Mouse (Mus musculus): ENCODE results near the gene Slc25a13.
A peak's percentile ranks its signal among the peaks of the same experiment; 100 is the strongest.

Gene Slc25a13

GRCm38 (mm10) chr6:6167339-6168126, 49.4 kb downstream of the Slc25a13 start:
- no peak for DNase-seq

- no peak for DNase-seq
Measured at GRCm38 (mm10) chr6:6162993-6163623, 53.9 kb downstream of the Slc25a13 start.

- DNase-seq = peak; percentile 16 to 40
Measured at GRCm38 (mm10) chr6:6162146-6162545, 54.8 kb downstream of the Slc25a13 start.

DNA sequence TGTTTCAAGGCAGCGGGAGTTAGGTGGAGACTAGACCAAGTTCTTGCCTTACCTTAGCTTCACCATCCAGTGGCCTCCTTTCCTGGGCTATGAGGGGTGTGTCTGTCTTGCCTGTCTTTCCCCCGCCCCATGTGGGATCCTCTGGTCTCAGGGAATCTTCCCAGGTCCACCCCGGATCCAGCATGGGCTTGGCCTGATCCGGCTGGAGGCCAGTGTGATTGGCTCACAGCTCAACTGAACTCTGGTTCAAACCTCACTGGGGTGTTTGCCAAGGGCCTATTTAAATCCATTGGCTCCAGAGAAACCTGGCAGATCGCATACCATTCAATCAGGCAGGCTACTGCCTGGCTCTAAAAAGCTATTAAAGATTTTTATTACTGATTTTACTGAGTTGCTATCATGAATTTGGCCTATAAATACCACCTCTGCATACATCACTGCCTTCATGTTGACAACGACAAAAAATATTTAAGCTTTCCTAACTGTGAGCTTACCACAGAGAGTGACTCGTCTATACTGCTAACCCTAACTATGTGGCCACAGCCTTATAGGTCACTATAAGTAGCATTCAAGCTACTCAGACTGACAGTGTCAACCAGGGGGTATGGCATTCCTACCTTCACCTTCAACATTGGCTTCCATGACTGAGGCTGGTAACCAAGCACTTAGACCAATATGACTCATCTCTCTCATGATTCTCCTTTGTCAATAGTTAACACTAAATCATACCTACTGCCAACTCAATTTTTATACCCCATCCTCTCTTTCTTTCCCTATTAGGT, 56.1 kb downstream of the Slc25a13 start:
- DNase-seq = peak in 1 of 2 experiments; percentile 31

DNA sequence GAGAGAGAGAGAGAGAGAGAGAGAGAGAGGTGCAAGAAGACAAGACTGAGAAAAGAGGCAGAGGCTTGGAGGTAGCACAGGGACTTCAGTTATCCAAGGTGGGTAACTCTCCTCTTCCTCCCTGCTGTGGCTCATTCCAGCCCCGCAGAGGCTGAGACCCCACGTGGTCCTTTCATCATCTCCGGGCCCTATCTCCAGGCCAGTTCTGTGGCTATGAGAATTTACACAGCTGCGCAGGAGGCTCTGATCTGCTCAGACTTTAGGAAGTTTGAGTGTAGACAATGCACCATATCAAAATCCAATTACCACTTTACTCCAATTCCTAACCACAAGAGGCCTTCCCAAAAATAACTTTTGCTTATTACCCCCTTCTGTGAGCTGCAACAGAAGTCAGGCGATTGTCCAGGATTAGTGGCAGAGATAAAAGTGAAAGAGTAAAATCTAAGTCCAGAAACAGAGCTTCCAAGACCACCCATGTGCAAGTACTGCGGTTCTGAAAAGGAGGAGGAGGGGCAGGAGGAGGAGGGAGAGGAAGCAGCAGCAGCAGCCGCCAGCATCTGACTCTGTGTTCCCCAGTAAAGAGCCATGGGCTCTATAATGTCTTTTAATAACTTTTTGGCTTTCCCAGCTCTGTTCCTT, 57.6 kb downstream of the Slc25a13 start:
- no peak for DNase-seq

GRCm38 (mm10) chr6:6153426-6153825, 63.5 kb downstream of the Slc25a13 start:
- no peak for DNase-seq

DNA sequence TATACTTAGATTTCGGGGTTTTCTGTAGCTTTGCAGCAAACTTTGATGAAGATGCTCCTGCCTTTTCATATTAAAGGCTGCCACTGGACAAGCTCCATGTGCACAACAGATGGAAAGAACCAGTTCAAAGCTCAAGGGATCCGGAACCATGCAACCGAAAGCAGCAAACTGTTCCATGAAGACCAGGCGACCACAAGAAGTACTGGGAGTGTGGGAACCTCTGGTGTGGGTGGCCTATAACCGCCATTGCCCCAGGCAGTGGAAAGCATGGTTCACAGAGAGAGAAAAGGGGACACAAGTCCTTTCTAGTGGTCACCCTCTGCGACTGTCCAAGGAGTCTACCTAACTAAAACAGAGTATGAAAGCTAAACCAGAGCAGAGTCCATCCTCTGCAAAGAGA, 66.2 kb downstream of the Slc25a13 start:
- DNase-seq = no peak

GRCm38 (mm10) chr6:6149751-6150150, 67.2 kb downstream of the Slc25a13 start:
- no peak for DNase-seq

GRCm38 (mm10) chr6:6149329-6149728, 67.6 kb downstream of the Slc25a13 start:
- no peak for DNase-seq

DNA sequence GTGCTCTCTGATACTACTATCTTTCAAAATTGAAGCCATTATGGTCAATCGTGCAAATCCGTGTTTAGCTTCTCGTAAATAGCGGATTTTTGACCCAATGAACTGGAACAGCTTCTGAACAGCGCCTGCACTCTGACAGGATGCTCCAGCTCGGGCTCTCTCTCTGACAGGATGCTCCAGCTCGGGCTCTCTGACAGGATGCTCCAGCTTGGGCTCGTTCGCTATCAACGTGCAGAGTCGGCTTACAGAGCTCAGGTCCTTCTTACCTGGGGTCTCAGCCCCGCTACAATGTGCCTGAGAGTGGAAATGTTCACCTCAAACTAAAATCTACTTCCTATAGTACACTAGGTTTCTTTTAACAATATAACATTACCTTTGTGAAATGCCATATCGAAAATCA, 71.6 kb downstream of the Slc25a13 start:
- no peak for DNase-seq

DNA sequence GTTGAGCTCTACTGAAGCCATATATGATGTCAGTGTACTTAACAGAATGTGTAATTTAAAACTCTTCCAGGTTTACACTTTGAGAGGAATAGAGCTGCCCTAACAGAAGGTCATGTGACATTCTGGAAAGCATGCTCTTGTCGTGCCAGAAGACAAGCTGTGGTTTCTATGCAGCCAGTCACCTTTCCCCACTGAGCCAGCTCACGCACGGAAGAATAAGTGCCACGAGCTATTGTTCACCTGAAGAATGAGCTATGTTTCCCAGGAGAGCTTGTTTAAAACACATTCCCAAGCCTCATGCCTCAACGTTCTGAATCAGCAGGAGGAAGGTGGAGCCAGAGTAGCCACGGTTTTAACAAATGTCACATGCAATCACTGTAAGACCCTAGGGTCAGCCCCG, 73.4 kb downstream of the Slc25a13 start:
- no peak for DNase-seq

DNA sequence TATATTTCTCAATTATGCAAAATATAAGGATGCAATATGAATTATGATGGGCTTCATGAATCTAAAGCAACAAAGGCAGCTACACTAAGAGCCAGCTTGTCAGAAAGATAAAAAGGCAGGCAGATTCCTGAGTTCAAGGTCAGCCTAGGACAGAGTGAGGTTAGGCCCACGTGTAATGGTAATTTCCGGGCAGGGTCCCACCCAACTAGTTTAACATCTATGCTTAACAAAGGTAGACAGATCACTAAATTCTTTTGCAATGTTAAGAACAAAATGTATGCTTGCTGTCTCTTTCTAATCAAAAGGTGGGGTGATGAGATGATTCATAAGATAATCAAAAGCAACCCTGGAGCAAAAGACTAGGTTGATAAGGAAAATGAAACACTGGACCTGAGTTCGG, 76.6 kb downstream of the Slc25a13 start:
- DNase-seq = no peak

- no peak for DNase-seq
Measured at GRCm38 (mm10) chr6:6139061-6139460, 77.9 kb downstream of the Slc25a13 start.

- peak in 1 of 2 experiments; percentile 11 for DNase-seq
Measured at GRCm38 (mm10) chr6:6136812-6137211, 80.2 kb downstream of the Slc25a13 start.

GRCm38 (mm10) chr6:6134935-6135334, 82.0 kb downstream of the Slc25a13 start:
- DNase-seq = no peak

DNA sequence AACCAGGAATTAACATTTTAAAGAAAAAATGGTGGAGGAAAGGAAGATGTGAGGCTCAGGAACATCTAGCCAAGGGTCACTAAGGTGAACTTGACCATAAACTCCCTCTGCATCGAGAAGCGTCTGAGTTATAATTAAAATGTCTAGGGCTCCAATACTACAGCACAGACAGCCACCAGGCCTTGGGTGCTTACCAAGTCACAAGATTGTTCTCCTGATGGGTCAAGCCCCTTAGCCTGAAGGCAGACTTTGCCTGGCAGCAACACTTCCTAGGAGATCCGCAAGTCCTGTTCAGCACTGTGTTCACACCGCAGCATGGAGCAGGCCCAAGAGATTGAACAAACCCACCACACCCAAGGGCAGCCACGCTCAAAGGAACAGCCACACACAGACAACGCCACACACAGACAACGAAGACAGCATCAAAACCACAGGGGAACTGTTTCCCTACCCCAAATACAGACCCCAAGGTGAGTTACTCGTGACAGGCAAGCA, 83.4 kb downstream of the Slc25a13 start:
- DNase-seq = no peak

- no peak for DNase-seq
Measured at GRCm38 (mm10) chr6:6132047-6132446, 84.9 kb downstream of the Slc25a13 start.

DNA sequence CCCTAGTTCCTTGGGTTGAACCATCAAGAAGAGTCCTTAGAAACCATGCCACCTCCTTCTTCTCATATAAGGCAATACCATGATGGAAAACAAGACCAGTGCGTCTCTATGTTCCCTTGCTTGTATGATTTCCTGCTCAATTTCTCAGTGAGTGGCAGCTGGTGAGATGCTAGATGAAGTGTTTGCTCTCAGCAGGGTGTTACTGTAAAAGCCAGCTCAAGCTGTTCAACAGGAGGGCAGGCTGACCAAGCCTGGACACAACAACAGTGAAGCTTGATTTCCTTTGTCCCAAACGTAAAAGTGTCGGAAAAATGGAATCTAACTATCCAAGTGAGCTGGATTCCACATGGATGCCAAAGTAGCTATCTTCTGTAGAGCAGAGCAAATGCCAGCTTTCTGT, 91.4 kb downstream of the Slc25a13 start:
- DNase-seq = peak; percentile 66 to 73

DNA sequence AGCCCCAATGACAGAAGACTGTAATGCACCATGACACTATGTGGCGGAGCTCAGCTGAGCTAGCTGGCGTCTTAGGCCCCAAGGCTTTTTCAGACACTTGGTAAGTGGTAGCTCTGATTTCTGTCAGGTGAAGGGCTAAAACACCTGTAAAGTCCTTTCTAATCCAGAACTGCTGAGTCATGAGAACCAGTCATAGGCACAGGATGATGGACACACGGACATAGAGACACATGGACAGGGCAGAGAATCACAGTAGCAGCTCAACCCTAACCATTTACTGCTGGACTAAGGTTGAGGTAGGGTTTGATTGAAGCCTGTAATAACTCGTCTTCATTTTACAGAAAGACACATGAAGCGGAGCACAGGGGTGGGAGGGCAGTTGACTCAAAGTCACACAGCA, 95.1 kb downstream of the Slc25a13 start:
- no peak for DNase-seq

DNA sequence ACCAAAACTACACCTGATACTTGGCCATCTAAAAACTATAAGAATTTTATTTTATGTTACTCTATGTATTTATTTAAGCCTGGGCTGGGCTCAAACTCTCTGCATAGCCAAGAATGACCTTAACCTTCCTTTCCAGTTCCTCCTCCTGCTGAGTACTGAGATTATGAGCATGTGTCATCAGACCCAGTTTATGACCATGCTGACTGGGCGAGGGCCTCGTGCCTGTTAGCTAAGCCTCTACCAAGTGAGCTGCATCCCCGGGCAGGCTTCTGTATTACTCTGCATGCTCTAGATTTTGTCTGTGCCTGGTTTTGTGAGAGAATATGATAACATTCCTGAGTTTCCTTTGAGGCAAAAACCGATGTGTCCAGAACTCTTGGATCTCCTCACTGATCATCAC, 96.1 kb downstream of the Slc25a13 start:
- no peak for DNase-seq

DNA sequence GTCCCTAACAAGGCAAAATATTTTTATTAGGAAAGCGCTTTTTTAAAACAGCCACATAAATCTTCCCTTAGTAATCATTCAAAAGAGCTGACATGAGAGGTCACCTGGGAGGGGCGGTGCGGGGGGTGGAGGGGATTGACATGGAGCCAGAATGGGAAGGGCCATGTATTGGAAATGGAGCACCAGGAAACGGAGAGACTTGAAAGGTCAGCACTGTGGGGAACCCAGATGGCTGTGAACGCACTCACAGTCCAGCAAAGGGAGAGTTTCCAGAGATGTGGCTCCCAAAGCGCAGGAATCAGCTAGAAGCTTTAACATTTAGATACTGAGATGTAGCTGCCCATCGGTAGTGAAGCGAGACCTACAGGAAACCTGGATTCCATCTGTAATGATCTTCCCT, 101.2 kb downstream of the Slc25a13 start:
- DNase-seq = peak; percentile 45 to 67

GRCm38 (mm10) chr6:6113776-6114175, 103.2 kb downstream of the Slc25a13 start:
- no peak for DNase-seq

Measured in cerebellum, postnatal 25 days (tissue).